Mouse (Mus musculus) forebrain, embryonic 15.5 days (tissue): ENCODE data around the gene Chd2. TPM values are rescaled to one million over a fixed set of nuclear protein-coding genes. Genes with fewer than 3 reads are reported as not detected.

Source experiments
- ATAC-seq: fragments of 200-750 bp; cut with Nextera tagmentation; replicated peaks from 2 replicates; pipeline ENCODE4 v1.8.0; 2017; ENCODE audit warnings: mild to moderate bottlenecking, moderate TSS enrichment, moderate library complexity
- H3K27ac ChIP-seq: fragments of 300-500 bp; sonication (generic); replicated peaks from 2 replicates; pipeline ENCODE4 v1.5.1; 2015; ENCODE audit warnings: mild to moderate bottlenecking, inconsistent platforms
- H3K27me3 ChIP-seq: fragments of 300-500 bp; sonication (generic); 2 replicates; pipeline ENCODE4 v1.6.1; 2015; ENCODE audit warnings: inconsistent platforms
- H3K36me3 ChIP-seq: fragments of 300-500 bp; sonication (generic); 2 replicates; pipeline ENCODE4 v1.6.1; 2015; ENCODE audit warnings: mild to moderate bottlenecking, inconsistent platforms
- H3K4me1 ChIP-seq: fragments of 300-500 bp; sonication (generic); 2 replicates; pipeline ENCODE4 v1.6.1; 2015; ENCODE audit warnings: inconsistent platforms
- H3K4me2 ChIP-seq: fragments of 300-500 bp; sonication (generic); replicated peaks from 2 replicates; pipeline ENCODE4 v1.6.1; 2015; ENCODE audit warnings: mild to moderate bottlenecking, inconsistent platforms
- H3K4me3 ChIP-seq: fragments of 300-500 bp; sonication (generic); 2 replicates; pipeline ENCODE4 v1.5.1; 2015; ENCODE audit warnings: mild to moderate bottlenecking, inconsistent platforms
- H3K9ac ChIP-seq: fragments of 300-500 bp; sonication (generic); replicated peaks from 2 replicates; pipeline ENCODE4 v1.6.1; 2015; ENCODE audit warnings: mild to moderate bottlenecking, inconsistent platforms
- H3K9me3 ChIP-seq: fragments of 300-500 bp; sonication (generic); 2 replicates; pipeline ENCODE4 v1.6.1; 2016; ENCODE audit warnings: inconsistent platforms
- WGBS: fragments of 180-500 bp; shearing (Covaris S2); methylation state at CpG from one replicate; pipeline ENCODE4 v1.1.7; 2015; ENCODE audit warnings: mixed read lengths; 5-methylcytosine and 5-hydroxymethylcytosine counted together
- polyA plus RNA-seq: library from polyadenylated mRNA; unstranded; fragments of >200 nt; fragmentation: Nextera tagmentation; extraction: Ambion mirVana; gene quantifications from 2 replicates; pipeline ENCODE4 v1.2.1, GENCODE M21; 2015

Gene Chd2
- polyA plus RNA-seq, 1 experiment from 2014 or later = 67.1 TPM

GRCm38 (mm10) chr7:73507491-73507890 is 34.1 kb downstream of the Chd2 start:
- no peak overlapping the region for H3K9ac ChIP-seq
- ATAC-seq = peak; percentile 83
- no peak overlapping the region for H3K4me3 ChIP-seq
- H3K27me3 ChIP-seq = no peaks in the 10 kb centered on the region
- WGBS = 51% methylated on average over 6 of the region's 6 CpGs
- peak overlapping the region; percentile 67 for H3K27ac ChIP-seq
- no peak overlapping the region for H3K4me2 ChIP-seq
- H3K9me3 ChIP-seq = no peaks in the 10 kb centered on the region
- peaks cover 14% of the 10 kb centered on the region for H3K4me1 ChIP-seq
- H3K36me3 ChIP-seq = peaks cover 84% of the 10 kb centered on the region

GRCm38 (mm10) chr7:73506852-73507251 is 34.8 kb downstream of the Chd2 start:
- no peak for ATAC-seq
- Histone ChIP-seq H3K27me3 (no peaks in the 10 kb centered on the region), H3K9ac (no peak overlapping the region), H3K27ac (no peak overlapping the region), H3K9me3 (no peaks in the 10 kb centered on the region), H3K36me3 (peaks cover 85% of the 10 kb centered on the region), H3K4me3 (no peak overlapping the region), H3K4me1 (peaks cover 14% of the 10 kb centered on the region), H3K4me2 (no peak overlapping the region)
- WGBS = 93% methylated on average over 1 of the region's 1 CpGs

- H3K36me3 ChIP-seq = peaks cover 83% of the 10 kb centered on the region
- peaks cover 14% of the 10 kb centered on the region for H3K4me1 ChIP-seq
- no peak for ATAC-seq
- H3K4me2 ChIP-seq = no peak overlapping the region
- 55% methylated on average over 6 of the region's 6 CpGs for WGBS
- H3K4me3 ChIP-seq = no peak overlapping the region
- H3K9ac ChIP-seq = no peak overlapping the region
- H3K9me3 ChIP-seq = no peaks in the 10 kb centered on the region
- no peak overlapping the region for H3K27ac ChIP-seq
- no peaks in the 10 kb centered on the region for H3K27me3 ChIP-seq
Observed at GRCm38 (mm10) chr7:73505266-73505665, 36.4 kb downstream of the Chd2 start.

- Histone ChIP-seq H3K4me3 (no peak overlapping the region), H3K36me3 (peaks cover 78% of the 10 kb centered on the region), H3K9ac (no peak overlapping the region), H3K27ac (no peak overlapping the region), H3K27me3 (no peaks in the 10 kb centered on the region), H3K4me2 (no peak overlapping the region), H3K9me3 (no peaks in the 10 kb centered on the region), H3K4me1 (no peaks in the 10 kb centered on the region)
- 92% methylated on average over 2 of the region's 2 CpGs for WGBS
- no peak for ATAC-seq
Observed at GRCm38 (mm10) chr7:73498200-73498599, 43.4 kb downstream of the Chd2 start.

GRCm38 (mm10) chr7:73489261-73489660 is 52.4 kb downstream of the Chd2 start:
- no peaks in the 10 kb centered on the region for H3K27me3 ChIP-seq
- no peak overlapping the region for H3K4me3 ChIP-seq
- no peaks in the 10 kb centered on the region for H3K9me3 ChIP-seq
- H3K4me1 ChIP-seq = no peaks in the 10 kb centered on the region
- ATAC-seq = no peak
- no peak overlapping the region for H3K9ac ChIP-seq
- no peak overlapping the region for H3K4me2 ChIP-seq
- 91% methylated on average over 5 of the region's 5 CpGs for WGBS
- peaks cover 76% of the 10 kb centered on the region for H3K36me3 ChIP-seq
- no peak overlapping the region for H3K27ac ChIP-seq

GRCm38 (mm10) chr7:73481094-73481493 is 60.5 kb downstream of the Chd2 start:
- Histone ChIP-seq H3K36me3 (peaks cover 74% of the 10 kb centered on the region), H3K4me2 (no peak overlapping the region), H3K27ac (no peak overlapping the region), H3K27me3 (no peaks in the 10 kb centered on the region), H3K9ac (no peak overlapping the region), H3K9me3 (no peaks in the 10 kb centered on the region), H3K4me1 (no peaks in the 10 kb centered on the region), H3K4me3 (no peak overlapping the region)
- WGBS = 90% methylated on average over 6 of the region's 6 CpGs
- ATAC-seq = no peak

- WGBS = 88% methylated on average over 3 of the region's 3 CpGs
- Histone ChIP-seq H3K27ac (no peak overlapping the region), H3K36me3 (peaks cover 81% of the 10 kb centered on the region)
Observed at GRCm38 (mm10) chr7:73479506-73479905, 62.1 kb downstream of the Chd2 start.

GRCm38 (mm10) chr7:73478157-73479058 is 63.2 kb downstream of the Chd2 start:
- no peak overlapping the region for H3K9ac ChIP-seq
- H3K36me3 ChIP-seq = peaks cover 87% of the 10 kb centered on the region
- H3K4me1 ChIP-seq = no peaks in the 10 kb centered on the region
- WGBS = 89% methylated on average over 11 of the region's 11 CpGs
- H3K4me2 ChIP-seq = no peak overlapping the region
- no peak for ATAC-seq
- no peak overlapping the region for H3K27ac ChIP-seq
- no peak overlapping the region for H3K4me3 ChIP-seq
- no peaks in the 10 kb centered on the region for H3K9me3 ChIP-seq
- no peaks in the 10 kb centered on the region for H3K27me3 ChIP-seq

More at GRCm38 (mm10) chr7:73479506-73479905, 62.1 kb downstream of the Chd2 start:
- H3K9ac ChIP-seq = no peak overlapping the region
- H3K4me2 ChIP-seq = no peak overlapping the region
- no peaks in the 10 kb centered on the region for H3K27me3 ChIP-seq
- H3K4me1 ChIP-seq = no peaks in the 10 kb centered on the region
- no peak for ATAC-seq
- no peaks in the 10 kb centered on the region for H3K9me3 ChIP-seq
- no peak overlapping the region for H3K4me3 ChIP-seq

- Histone ChIP-seq H3K4me3 (no peak overlapping the region), H3K27ac (no peak overlapping the region), H3K4me1 (no peaks in the 10 kb centered on the region), H3K36me3 (peaks cover 86% of the 10 kb centered on the region), H3K9me3 (no peaks in the 10 kb centered on the region), H3K27me3 (no peaks in the 10 kb centered on the region), H3K4me2 (no peak overlapping the region), H3K9ac (no peak overlapping the region)
- no peak for ATAC-seq
- WGBS = 95% methylated on average over 3 of the region's 3 CpGs
Observed at GRCm38 (mm10) chr7:73467741-73468140, 73.9 kb downstream of the Chd2 start.

GRCm38 (mm10) chr7:73463546-73463945 is 78.1 kb downstream of the Chd2 start:
- Histone ChIP-seq H3K4me2 (no peak overlapping the region), H3K4me1 (no peaks in the 10 kb centered on the region), H3K27ac (no peak overlapping the region), H3K9ac (no peak overlapping the region), H3K36me3 (peaks cover 85% of the 10 kb centered on the region), H3K9me3 (no peaks in the 10 kb centered on the region), H3K27me3 (no peaks in the 10 kb centered on the region), H3K4me3 (no peak overlapping the region)
- 90% methylated on average over 2 of the region's 2 CpGs for WGBS
- no peak for ATAC-seq

- H3K9ac ChIP-seq = no peak overlapping the region
- H3K36me3 ChIP-seq = peaks cover 86% of the 10 kb centered on the region
- no peaks in the 10 kb centered on the region for H3K4me1 ChIP-seq
- no peak overlapping the region for H3K4me2 ChIP-seq
- H3K4me3 ChIP-seq = no peak overlapping the region
- 88% methylated on average over 12 of the region's 12 CpGs for WGBS
- no peak overlapping the region for H3K27ac ChIP-seq
- no peaks in the 10 kb centered on the region for H3K27me3 ChIP-seq
- H3K9me3 ChIP-seq = no peaks in the 10 kb centered on the region
- no peak for ATAC-seq
Observed at GRCm38 (mm10) chr7:73454113-73454512, 87.5 kb downstream of the Chd2 start.

GRCm38 (mm10) chr7:73452187-73452808 is 89.3 kb downstream of the Chd2 start:
- no peaks in the 10 kb centered on the region for H3K27me3 ChIP-seq
- peaks cover 89% of the 10 kb centered on the region for H3K36me3 ChIP-seq
- no peak overlapping the region for H3K27ac ChIP-seq
- H3K4me3 ChIP-seq = no peak overlapping the region
- no peaks in the 10 kb centered on the region for H3K9me3 ChIP-seq
- H3K9ac ChIP-seq = no peak overlapping the region
- no peak for ATAC-seq
- no peaks in the 10 kb centered on the region for H3K4me1 ChIP-seq
- H3K4me2 ChIP-seq = no peak overlapping the region
- 88% methylated on average over 3 of the region's 3 CpGs for WGBS
